Mouse (Mus musculus) hindbrain, embryonic 12.5 days (tissue): ENCODE results near the gene Necab2. TPM values are rescaled to one million over a fixed set of nuclear protein-coding genes. Genes with fewer than 3 reads are reported as not detected.

Experiments used
- ATAC-seq: fragments of 200-750 bp; cut with Nextera tagmentation; 2 replicates; pipeline ENCODE4 v1.8.0; 2017; ENCODE audit warnings: moderate TSS enrichment; ENCODE audit not compliant: low FRiP score
- H3K27ac ChIP-seq: fragments of 300-500 bp; sonication (generic); 2 replicates; pipeline ENCODE4 v1.5.1; 2016; ENCODE audit warnings: mild to moderate bottlenecking
- H3K27me3 ChIP-seq: fragments of 300-500 bp; sonication (generic); 2 replicates; pipeline ENCODE4 v1.6.1; 2016; ENCODE audit warnings: mild to moderate bottlenecking
- H3K36me3 ChIP-seq: fragments of 300-500 bp; sonication (generic); 2 replicates; pipeline ENCODE4 v1.6.1; 2016; ENCODE audit warnings: mild to moderate bottlenecking
- H3K4me1 ChIP-seq: fragments of 300-500 bp; sonication (generic); 2 replicates; pipeline ENCODE4 v1.6.1; 2016
- H3K4me2 ChIP-seq: fragments of 300-500 bp; sonication (generic); replicated peaks from 2 replicates; pipeline ENCODE4 v1.6.1; 2016; ENCODE audit warnings: mild to moderate bottlenecking
- H3K4me3 ChIP-seq: fragments of 300-500 bp; sonication (generic); 2 replicates; pipeline ENCODE4 v1.5.1; 2016; ENCODE audit warnings: mild to moderate bottlenecking
- H3K9ac ChIP-seq: fragments of 300-500 bp; sonication (generic); 2 replicates; pipeline ENCODE4 v1.6.1; 2016; ENCODE audit warnings: mild to moderate bottlenecking, moderate library complexity
- H3K9me3 ChIP-seq: fragments of 300-500 bp; sonication (generic); replicated peaks from 2 replicates; pipeline ENCODE4 v1.6.1; 2016; ENCODE audit warnings: mild to moderate bottlenecking
- WGBS: fragments of 180-500 bp; shearing (Covaris S2); methylation state at CpG from one replicate; pipeline ENCODE4 v1.1.7; 2016; 5-methylcytosine and 5-hydroxymethylcytosine counted together
- polyA plus RNA-seq: library from polyadenylated mRNA; unstranded; fragments of >200 nt; fragmentation: Nextera tagmentation; extraction: Ambion mirVana; gene quantifications from 2 replicates; pipeline ENCODE4 v1.2.1, GENCODE M21; 2016

The Necab2 gene
- polyA plus RNA-seq, 1 experiment from 2014 or later: 18.3 TPM

GRCm38 (mm10) chr8:119510471-119510870 is 64.0 kb downstream of the Necab2 start:
- Histone ChIP-seq H3K27me3 (no peaks in the 10 kb centered on the region), H3K27ac (no peak overlapping the region), H3K4me2 (no peak overlapping the region), H3K9me3 (no peaks in the 10 kb centered on the region), H3K36me3 (peaks cover 86% of the 10 kb centered on the region), H3K4me1 (0 out of 2 replicates have a peak, but pooled peaks cover 2% of the 10 kb centered on the region), H3K9ac (no peak overlapping the region), H3K4me3 (no peak overlapping the region)
- no peak for ATAC-seq
- 93% methylated on average over 9 of the region's 9 CpGs for WGBS

- WGBS: 94% methylated on average over 7 of the region's 7 CpGs
- no peak overlapping the region for H3K27ac ChIP-seq
- H3K36me3 ChIP-seq: peaks cover 95% of the 10 kb centered on the region
These were observed 65.2 kb downstream of the Necab2 start for GRCm38 (mm10) chr8:119511722-119512121.

GRCm38 (mm10) chr8:119513405-119513804 is 66.9 kb downstream of the Necab2 start:
- Histone ChIP-seq H3K9ac (no peak overlapping the region), H3K4me3 (no peak overlapping the region), H3K27ac (no peak overlapping the region), H3K4me2 (no peak overlapping the region), H3K36me3 (peaks cover 98% of the 10 kb centered on the region), H3K9me3 (no peaks in the 10 kb centered on the region), H3K27me3 (no peaks in the 10 kb centered on the region), H3K4me1 (peaks cover 5% of the 10 kb centered on the region; the same call in 1 of the 2 replicates)
- 94% methylated on average over 4 of the region's 4 CpGs for WGBS
- no peak for ATAC-seq

More at GRCm38 (mm10) chr8:119511722-119512121, 65.2 kb downstream of the Necab2 start:
- Histone ChIP-seq H3K9ac (no peak overlapping the region), H3K4me1 (0 out of 2 replicates have a peak, but pooled peaks cover 3% of the 10 kb centered on the region), H3K27me3 (no peaks in the 10 kb centered on the region), H3K4me2 (no peak overlapping the region), H3K4me3 (no peak overlapping the region), H3K9me3 (no peaks in the 10 kb centered on the region)
- ATAC-seq: no peak

- H3K4me1 ChIP-seq: peaks cover 5% of the 10 kb centered on the region; the same call in 1 of the 2 replicates
- H3K27me3 ChIP-seq: no peaks in the 10 kb centered on the region
- no peaks in the 10 kb centered on the region for H3K9me3 ChIP-seq
- no peak overlapping the region for H3K4me3 ChIP-seq
- H3K9ac ChIP-seq: no peak overlapping the region
- H3K36me3 ChIP-seq: peaks cover 97% of the 10 kb centered on the region
- no peak overlapping the region for H3K27ac ChIP-seq
- no peak for ATAC-seq
- 86% methylated on average over 3 of the region's 3 CpGs for WGBS
- no peak overlapping the region for H3K4me2 ChIP-seq
These were observed 68.4 kb downstream of the Necab2 start for GRCm38 (mm10) chr8:119514940-119515339.

GRCm38 (mm10) chr8:119515767-119516166 is 69.2 kb downstream of the Necab2 start:
- Histone ChIP-seq H3K4me3 (no peak overlapping the region), H3K27me3 (no peaks in the 10 kb centered on the region), H3K9ac (no peak overlapping the region), H3K4me1 (peaks cover 5% of the 10 kb centered on the region; the same call in 1 of the 2 replicates), H3K27ac (no peak overlapping the region; the same call in 1 of the 2 replicates), H3K36me3 (peaks cover 98% of the 10 kb centered on the region), H3K4me2 (no peak overlapping the region), H3K9me3 (no peaks in the 10 kb centered on the region)
- WGBS: 61% methylated on average over 3 of the region's 3 CpGs
- ATAC-seq: no peak

- Histone ChIP-seq H3K36me3 (peaks cover 98% of the 10 kb centered on the region), H3K9me3 (no peaks in the 10 kb centered on the region), H3K9ac (no peak overlapping the region), H3K4me1 (peaks cover 5% of the 10 kb centered on the region; the same call in 1 of the 2 replicates), H3K27ac (peak overlapping the region; percentile 23; the same call in 1 of the 2 replicates), H3K4me2 (no peak overlapping the region), H3K27me3 (no peaks in the 10 kb centered on the region), H3K4me3 (no peak overlapping the region)
- 69% methylated on average over 5 of the region's 5 CpGs for WGBS
- ATAC-seq: 0 out of 2 replicates have a peak, but pooled peaks have one; percentile 19
These were observed 70.2 kb downstream of the Necab2 start for GRCm38 (mm10) chr8:119516674-119517073.

- H3K27me3 ChIP-seq: no peaks in the 10 kb centered on the region
- no peak for ATAC-seq
- H3K36me3 ChIP-seq: peaks cover 95% of the 10 kb centered on the region
- no peak overlapping the region for H3K4me3 ChIP-seq
- H3K4me1 ChIP-seq: peaks cover 5% of the 10 kb centered on the region; the same call in 1 of the 2 replicates
- 71% methylated on average over 7 of the region's 7 CpGs for WGBS
- H3K4me2 ChIP-seq: no peak overlapping the region
- no peak overlapping the region for H3K9ac ChIP-seq
- no peaks in the 10 kb centered on the region for H3K9me3 ChIP-seq
- no peak overlapping the region for H3K27ac ChIP-seq
These were observed 73.6 kb downstream of the Necab2 start for GRCm38 (mm10) chr8:119520102-119520501.

Other genes with a start within 250 kb of the Necab2 start
- 402 and 404 TPM in 2 replicates for gene Hsbp1, start 102.2 kb upstream of the Necab2 start, polyA plus RNA-seq
- 15.2 and 16.7 TPM in 2 replicates for gene Mlycd, start 51.8 kb upstream of the Necab2 start, polyA plus RNA-seq
- gene Osgin1, start 12.6 kb upstream of the Necab2 start, polyA plus RNA-seq: 0.12 and 0.14 TPM in 2 replicates
- gene Slc38a8, start 55.0 kb downstream of the Necab2 start, polyA plus RNA-seq: 0.08 and 0.12 TPM in 2 replicates
- 103 and 110 TPM in 2 replicates for gene Mbtps1, start 112.0 kb downstream of the Necab2 start, polyA plus RNA-seq
- gene Hsdl1, start 128.5 kb downstream of the Necab2 start, polyA plus RNA-seq: 85.3 and 91.1 TPM in 2 replicates
- gene Dnaaf1, start 128.5 kb downstream of the Necab2 start, polyA plus RNA-seq: 0.61 TPM in 2 replicates
- 13.2 and 14.9 TPM in 2 replicates for gene Taf1c, start 158.5 kb downstream of the Necab2 start, polyA plus RNA-seq
- 0.18 TPM in 1 of 2 replicates, not detected in the other for gene Adad2, start 166.0 kb downstream of the Necab2 start, polyA plus RNA-seq
- 0.22 TPM in 1 of 2 replicates, not detected in the other for gene Kcng4, start 189.0 kb downstream of the Necab2 start, polyA plus RNA-seq
- 1.8 and 2.5 TPM in 2 replicates for gene Wfdc1, start 219.6 kb downstream of the Necab2 start, polyA plus RNA-seq